Comparison of ENCODE assay signal across 8 mouse cellular contexts in genomic region chr1:167285320-167285355, GRCm38 (mm10). TPM values are rescaled to one million over a fixed set of nuclear protein-coding genes. Genes with fewer than 3 reads are reported as not detected.
DNase-seq lines count a peak whose midpoint lies in the region; ATAC-seq and TF ChIP-seq lines count a peak whose summit lies in the region.

TSS of gene Uck2 (minus strand) at chr1:167285320.

- intact Hi-C loops in heart, postnatal 14 days (cut with DNase I) = loop anchor here (2.0 kb wide), 2 partner anchors 50 to 64 kb away; no protein-coding TSS in a partner anchor

- peak within 1 kb of the TSS; percentile 91 for H3K9ac ChIP-seq in limb, embryonic 12.5 days (replicated peaks)

- no peak for ATAC-seq in erythroblast, adult 5-6 weeks (replicated peaks; ENCODE audit: low FRiP score, poor library complexity, severe bottlenecking)
- no peak for ATAC-seq in limb, embryonic 12.5 days (ENCODE audit: insufficient number of reproducible peaks, insufficient read depth, low FRiP score, low TSS enrichment, low read depth)

- TF ChIP-seq CTCF in spleen, adult 2 months (IDR thresholded peaks at IDR 0.05; ENCODE audit: extremely low read depth, insufficient read depth, insufficient read length, insufficient replicate concordance) = no peak
- no peak for TF ChIP-seq CTCF in small intestine, adult 2 months (IDR thresholded peaks at IDR 0.05; ENCODE audit: extremely low read depth, insufficient read length, insufficient replicate concordance, low read depth, low read length)

- peaks cover 3% of the 10 kb centered on the region; the same call in 1 of the 2 replicates for H3K4me1 ChIP-seq in spleen, adult 2 months (ENCODE audit: control insufficient read depth, insufficient read depth, insufficient read length)
- peaks cover 28% of the 10 kb centered on the region for H3K4me1 ChIP-seq in limb, embryonic 12.5 days (replicated peaks)
- peaks cover 3% of the 10 kb centered on the region; the same call in 1 of the 2 replicates for H3K4me1 ChIP-seq in small intestine, adult 2 months (ENCODE audit: control insufficient read depth, insufficient read depth, insufficient read length, low read length)

- no peak for TF ChIP-seq POLR2A in spleen, adult 2 months (IDR thresholded peaks at IDR 0.05; ENCODE audit: low read depth, low read length)
- TF ChIP-seq POLR2A in small intestine, adult 2 months (IDR thresholded peaks at IDR 0.05; ENCODE audit: low read depth, low read length) = no peak

- no peaks in the 10 kb centered on the region; the same call in 1 of the 2 replicates for H3K27me3 ChIP-seq in spleen, adult 2 months (ENCODE audit: control insufficient read depth, insufficient read depth, low read length)
- H3K27me3 ChIP-seq in limb, embryonic 12.5 days = peaks cover 14% of the 10 kb centered on the region
- peaks cover 3% of the 10 kb centered on the region; the same call in 1 of the 2 replicates for H3K27me3 ChIP-seq in small intestine, adult 2 months (ENCODE audit: control insufficient read depth, insufficient read depth, low read length)

- 0% methylated on average over 2 of the region's 2 CpGs for WGBS in spleen, adult 2 months
- 0% methylated on average over 2 of the region's 2 CpGs for WGBS in limb, embryonic 12.5 days
- WGBS in small intestine, adult 2 months = 0% methylated on average over 2 of the region's 2 CpGs

- H3K27ac ChIP-seq in spleen, adult 2 months (ENCODE audit: insufficient read depth, low read length) = peak within 1 kb of the TSS; percentile 67
- peak within 1 kb of the TSS; percentile 97 for H3K27ac ChIP-seq in limb, embryonic 12.5 days
- peak within 1 kb of the TSS; percentile 10 for H3K27ac ChIP-seq in small intestine, adult 2 months (ENCODE audit: insufficient read depth, low read depth, low read length)

- H3K36me3 ChIP-seq in spleen, adult 2 months (ENCODE audit: control insufficient read depth, insufficient read depth, low read length) = no peaks in the 10 kb centered on the region
- H3K36me3 ChIP-seq in limb, embryonic 12.5 days = peaks cover 5% of the 10 kb centered on the region; the same call in 1 of the 2 replicates
- no peaks in the 10 kb centered on the region for H3K36me3 ChIP-seq in small intestine, adult 2 months (ENCODE audit: control insufficient read depth, insufficient read depth, low read length)

- no peaks in the 10 kb centered on the region for H3K9me3 ChIP-seq in limb, embryonic 12.5 days

- peak within 1 kb of the TSS; percentile 92 for H3K4me3 ChIP-seq in spleen, adult 2 months (ENCODE audit: extremely low read depth, insufficient read depth, insufficient read length)
- peak within 1 kb of the TSS; percentile 91 for H3K4me3 ChIP-seq in limb, embryonic 12.5 days (replicated peaks)
- H3K4me3 ChIP-seq in small intestine, adult 2 months (ENCODE audit: low read depth, low read length) = peak within 1 kb of the TSS; percentile 81

- DNase-seq in spleen, adult 2 months (ENCODE audit: low read depth in 1 of 2, low spot score in 2 of 2) = no peak
- DNase-seq in spleen, adult 12 weeks (ENCODE audit: low spot score) = no peak
- no peak for DNase-seq in heart, postnatal 14 days
- no peak for DNase-seq in frontal cortex, postnatal 14 days (ENCODE audit: low spot score in 2 of 2)
- no peak for DNase-seq in cerebellum, postnatal 36 days

- H3K4me2 ChIP-seq in limb, embryonic 12.5 days = peak within 1 kb of the TSS; percentile 62

RNA-seq across cellular contexts. Expression of gene Uck2, which starts in this region (rescaled TPM):
- polyA plus RNA-seq in spleen, adult 2 months (2012; rRNA removed) = 15.1 and 20.1 TPM in 2 replicates
- 74.2 and 79.4 TPM in 2 replicates for total RNA-seq in erythroblast, adult 5-6 weeks (2015; ENCODE audit: low replicate concordance)
- total RNA-seq in erythroblast, adult 5-6 weeks (2017; ENCODE audit: low replicate concordance) = 9.5 and 26.7 TPM in 2 replicates
- 10 to 100 TPM; 47.3 to 54.5 TPM for total RNA-seq in heart, postnatal 14 days (2021)
- polyA plus RNA-seq in limb, embryonic 12.5 days (2016; fragmentation: Nextera tagmentation; extraction: Ambion mirVana) = 119 and 133 TPM in 2 replicates
- 11.3 and 26.5 TPM in 2 replicates for polyA plus RNA-seq in small intestine, adult 2 months (2012; rRNA removed)

Comparison
In these comparisons a context has a peak if more than half of its experiments do, and no peak if none do; other contexts are left out.
1. H3K27ac ChIP-seq: peak in every context shown above with its lines; median percentile 97 in limb, embryonic 12.5 days; 67 in spleen, adult 2 months; 10 in small intestine, adult 2 months.